Mouse (Mus musculus) activated CD4-positive, CD25-positive, alpha-beta regulatory T cell (primary cell): ENCODE results near the gene Ccdc183. TPM values are rescaled to one million over a fixed set of nuclear protein-coding genes. Genes with fewer than 3 reads are reported as not detected.

ENCODE experiments used
- polyA plus RNA-seq, 2 experiments: library from polyadenylated mRNA; unstranded; fragments of 100-300 nt; shearing (Covaris generic); gene quantifications; one replicate each; pipeline ENCODE4 v1.2.1; 2017

Ccdc183 gene
- polyA plus RNA-seq: not detected

GRCm38 (mm10) chr2:25617578-25617977, at the start of gene Ccdc183:
TSS of gene Ccdc183 (minus strand) at chr2:25617678.

GRCm38 (mm10) chr2:25657652-25658051, 40.2 kb upstream of the Ccdc183 start, which contains the start of gene Lcn5:
TSS of gene Lcn5 (plus strand) at chr2:25657952.

GRCm38 (mm10) chr2:25652902-25653301, 35.4 kb upstream of the Ccdc183 start, which contains the start of gene Lcn8:
TSS of gene Lcn8 (plus strand) at chr2:25653120.

GRCm38 (mm10) chr2:25627811-25628210, 10.3 kb upstream of the Ccdc183 start, which contains the start of gene Fcna:
TSS of gene Fcna (minus strand) at chr2:25628030.

GRCm38 (mm10) chr2:25621229-25622200, 4.0 kb upstream of the Ccdc183 start, which contains the start of gene Tmem141:
TSS of gene Tmem141 (minus strand) at chr2:25622005.

GRCm38 (mm10) chr2:25607761-25608622, 9.5 kb downstream of the Ccdc183 start, which contains the start of gene Rabl6:
TSS of gene Rabl6 (minus strand) at chr2:25608521.

GRCm38 (mm10) chr2:25581294-25581864, 36.1 kb downstream of the Ccdc183 start, which contains the start of gene Ajm1:
TSS of gene Ajm1 (minus strand) at chr2:25581757.

GRCm38 (mm10) chr2:25574579-25575431, 42.7 kb downstream of the Ccdc183 start, which contains the start of the genes Mamdc4 and Phpt1:
TSS of gene Mamdc4 (minus strand) at chr2:25574845.
TSS of gene Phpt1 (minus strand) at chr2:25575224.

Other genes starting within 250 kb of the Ccdc183 start
- 1 to 10 TPM; 4.3 to 6.6 TPM for gene Sapcd2, start 245.4 kb downstream of the Ccdc183 start, polyA plus RNA-seq
- under 1 TPM in 1 of 2 experiments, not detected in 1; 0.17 TPM for gene Entpd2, start 221.8 kb downstream of the Ccdc183 start, polyA plus RNA-seq
- gene Npdc1, start 218.3 kb downstream of the Ccdc183 start, polyA plus RNA-seq: 1 to 10 TPM; 1.1 to 4.0 TPM
- gene Fut7, start 194.4 kb downstream of the Ccdc183 start, polyA plus RNA-seq: 10 to 100 TPM; 13.1 to 35.9 TPM
- gene Abca2, start 189.0 kb downstream of the Ccdc183 start, polyA plus RNA-seq: 10 to 100 TPM; 20.5 to 67.6 TPM
- gene Clic3, start 160.8 kb downstream of the Ccdc183 start, polyA plus RNA-seq: 1 to 10 TPM; 1.1 to 2.4 TPM
- gene Paxx, start 156.6 kb downstream of the Ccdc183 start, polyA plus RNA-seq: 100 to 1,000 TPM in 1 of 2 experiments, 10 to 100 TPM in 1; 95.9 to 106 TPM
- under 1 TPM in 1 of 2 experiments, not detected in 1; 0.63 TPM for gene Ptgds, start 147.6 kb downstream of the Ccdc183 start, polyA plus RNA-seq
- gene Lcn12, start 123.8 kb downstream of the Ccdc183 start, polyA plus RNA-seq: not detected
- 10 to 100 TPM; 64.4 to 86.7 TPM for gene Fbxw5, start 116.9 kb downstream of the Ccdc183 start, polyA plus RNA-seq
- gene C8g, start 116.0 kb downstream of the Ccdc183 start, polyA plus RNA-seq: 1 to 10 TPM; 5.9 to 6.1 TPM
- gene Traf2, start 70.7 kb downstream of the Ccdc183 start, polyA plus RNA-seq: 10 to 100 TPM; 52.5 to 80.6 TPM
- 100 to 1,000 TPM; 327 to 440 TPM for gene Edf1, start 59.8 kb downstream of the Ccdc183 start, polyA plus RNA-seq
- 1 to 10 TPM; 1.2 to 1.8 TPM for gene Mamdc4, start 42.8 kb downstream of the Ccdc183 start, polyA plus RNA-seq
- gene Phpt1, start 42.5 kb downstream of the Ccdc183 start, polyA plus RNA-seq: 10 to 100 TPM; 51.3 to 89.9 TPM
- gene Ajm1, start 35.9 kb downstream of the Ccdc183 start, polyA plus RNA-seq: under 1 TPM; 0.58 to 0.69 TPM
- gene Rabl6, start 9.2 kb downstream of the Ccdc183 start, polyA plus RNA-seq: 10 to 100 TPM; 30.8 to 31.8 TPM
- 1 to 10 TPM; 1.2 to 4.9 TPM for gene Tmem141, start 4.3 kb upstream of the Ccdc183 start, polyA plus RNA-seq
- 1 to 10 TPM; 4.7 to 8.3 TPM for gene Fcna, start 10.4 kb upstream of the Ccdc183 start, polyA plus RNA-seq
- gene Lcn8, start 35.4 kb upstream of the Ccdc183 start, polyA plus RNA-seq: not detected
- gene Lcn5, start 40.3 kb upstream of the Ccdc183 start, polyA plus RNA-seq: not detected
- gene Lcn6, start 59.1 kb upstream of the Ccdc183 start, polyA plus RNA-seq: under 1 TPM in 1 of 2 experiments, not detected in 1; 0.60 TPM
- under 1 TPM; 0.14 to 0.21 TPM for gene Lcn10, start 65.0 kb upstream of the Ccdc183 start, polyA plus RNA-seq
- not detected for gene Obp2a, start 82.4 kb upstream of the Ccdc183 start, polyA plus RNA-seq
- 10 to 100 TPM; 57.5 to 58.4 TPM for gene Bmyc, start 89.1 kb upstream of the Ccdc183 start, polyA plus RNA-seq
- not detected for gene Obp2b, start 119.3 kb upstream of the Ccdc183 start, polyA plus RNA-seq
- under 1 TPM in 1 of 2 experiments, not detected in 1; 0.34 TPM for gene Lcn3, start 147.9 kb upstream of the Ccdc183 start, polyA plus RNA-seq
- not detected for gene Lcn11, start 159.3 kb upstream of the Ccdc183 start, polyA plus RNA-seq
- not detected for gene Gm13539, start 164.6 kb upstream of the Ccdc183 start, polyA plus RNA-seq
- gene Glt6d1, start 198.2 kb upstream of the Ccdc183 start, polyA plus RNA-seq: under 1 TPM in 1 of 2 experiments, not detected in 1; 0.42 TPM
- gene Lcn9, start 205.5 kb upstream of the Ccdc183 start, polyA plus RNA-seq: not detected
- not detected for gene Sohlh1, start 229.6 kb upstream of the Ccdc183 start, polyA plus RNA-seq
- under 1 TPM in 1 of 2 experiments, not detected in 1; 0.20 TPM for gene Kcnt1, start 246.1 kb upstream of the Ccdc183 start, polyA plus RNA-seq